Mouse (Mus musculus): ENCODE data around the gene Fhl2.
A peak's percentile ranks its signal among the peaks of the same experiment; 100 is the strongest.
"Not testable (repeated sequence)": the region's sequence is repeated elsewhere in the genome, so short reads cannot be mapped to it uniquely, and the experiment has no call there.

The Fhl2 gene

GRCm38 (mm10) chr1:43192471-43192870, 4.3 kb downstream of the Fhl2 start:
- DNase-seq (ENCODE audit: low spot score): no peak

- DNase-seq (ENCODE audit: low spot score): no peak
These were observed 5.7 kb downstream of the Fhl2 start for GRCm38 (mm10) chr1:43191078-43191477.

- DNase-seq (ENCODE audit: low spot score): not testable (repeated sequence)
These were observed 7.9 kb downstream of the Fhl2 start for GRCm38 (mm10) chr1:43188893-43189292.

GRCm38 (mm10) chr1:43186334-43186733, 10.4 kb downstream of the Fhl2 start:
- DNase-seq (ENCODE audit: low spot score): no peak

- DNase-seq (ENCODE audit: low spot score): no peak
These were observed 15.9 kb downstream of the Fhl2 start for GRCm38 (mm10) chr1:43180912-43181311.

GRCm38 (mm10) chr1:43178780-43179179, 18.0 kb downstream of the Fhl2 start:
- DNase-seq (ENCODE audit: low spot score): no peak

- DNase-seq (ENCODE audit: low spot score): no peak
These were observed 18.4 kb downstream of the Fhl2 start for GRCm38 (mm10) chr1:43178378-43178777.

- DNase-seq (ENCODE audit: low spot score): no peak
These were observed 23.2 kb downstream of the Fhl2 start for GRCm38 (mm10) chr1:43173283-43174226.

- no peak for DNase-seq (ENCODE audit: low spot score)
These were observed 25.0 kb downstream of the Fhl2 start for GRCm38 (mm10) chr1:43171816-43172215.

GRCm38 (mm10) chr1:43171093-43171492, 25.7 kb downstream of the Fhl2 start:
- DNase-seq (ENCODE audit: low spot score): no peak

- no peak for DNase-seq (ENCODE audit: low spot score)
These were observed 27.1 kb downstream of the Fhl2 start for GRCm38 (mm10) chr1:43169661-43170060.

GRCm38 (mm10) chr1:43169227-43169626, 27.6 kb downstream of the Fhl2 start:
- no peak for DNase-seq (ENCODE audit: low spot score)

GRCm38 (mm10) chr1:43168618-43169017, 28.2 kb downstream of the Fhl2 start:
- no peak for DNase-seq (ENCODE audit: low spot score)

GRCm38 (mm10) chr1:43168026-43168425, 28.8 kb downstream of the Fhl2 start:
- DNase-seq (ENCODE audit: low spot score): no peak

GRCm38 (mm10) chr1:43164582-43164981, 32.2 kb downstream of the Fhl2 start:
- DNase-seq (ENCODE audit: low spot score): no peak

- DNase-seq (ENCODE audit: low spot score): peak; percentile 56
These were observed 33.0 kb downstream of the Fhl2 start for GRCm38 (mm10) chr1:43163467-43164418.

GRCm38 (mm10) chr1:43163084-43163466, 33.7 kb downstream of the Fhl2 start:
- no peak for DNase-seq (ENCODE audit: low spot score)

- no peak for DNase-seq (ENCODE audit: low spot score)
These were observed 34.4 kb downstream of the Fhl2 start for GRCm38 (mm10) chr1:43162394-43162793.

- DNase-seq (ENCODE audit: low spot score): no peak
These were observed 37.4 kb downstream of the Fhl2 start for GRCm38 (mm10) chr1:43159429-43159828.

GRCm38 (mm10) chr1:43157907-43158306, 38.9 kb downstream of the Fhl2 start:
- no peak for DNase-seq (ENCODE audit: low spot score)

- DNase-seq (ENCODE audit: low spot score): no peak
These were observed 42.3 kb downstream of the Fhl2 start for GRCm38 (mm10) chr1:43154491-43154890.

- no peak for DNase-seq (ENCODE audit: low spot score)
These were observed 43.2 kb downstream of the Fhl2 start for GRCm38 (mm10) chr1:43153538-43153937.

- no peak for DNase-seq (ENCODE audit: low spot score)
These were observed 44.2 kb downstream of the Fhl2 start for GRCm38 (mm10) chr1:43152626-43153025.
